Mouse (Mus musculus): ENCODE data around the gene Marf1. TPM values are rescaled to one million over a fixed set of nuclear protein-coding genes. Genes with fewer than 3 reads are reported as not detected.

Gene Marf1
- polyA plus RNA-seq, 1 experiment from 2014 or later = 21.4 TPM

DNA sequence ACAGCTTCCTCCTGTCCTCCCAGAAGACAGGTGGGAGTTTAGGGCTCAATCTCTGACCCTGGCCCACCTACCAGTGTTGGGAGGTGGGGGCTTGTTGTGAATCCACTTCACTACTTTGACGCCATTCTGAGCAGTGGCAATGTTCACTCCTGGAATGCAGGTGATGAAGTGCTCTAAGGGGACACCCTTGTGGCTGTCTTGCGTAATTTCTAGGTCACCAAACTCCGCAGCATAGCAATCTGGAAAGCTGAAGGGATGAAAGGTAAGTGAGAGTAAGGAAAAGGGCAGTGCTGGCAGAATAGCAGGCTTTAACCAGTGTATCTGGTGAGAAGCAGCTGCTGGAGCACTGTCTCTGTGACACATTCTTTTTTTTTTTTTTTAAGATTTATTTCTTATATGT lies 31.8 kb downstream of the Marf1 start:
- no peaks in the 10 kb centered on the region for H3K4me1 ChIP-seq (ENCODE audit: control insufficient read depth, insufficient read depth, low read length)
- DNase-seq (ENCODE audit: low spot score) (no peak), ATAC-seq (ENCODE audit: insufficient number of reproducible peaks, low FRiP score, low TSS enrichment, low read depth) (no peak)
- H3K4me3 ChIP-seq (ENCODE audit: low read depth, low read length) = no peak overlapping the region
- no peak overlapping the region for H3K27ac ChIP-seq (replicated peaks; ENCODE audit: low read depth, low read length)
- peaks cover 18% of the 10 kb centered on the region; the same call in 1 of the 2 replicates for H3K36me3 ChIP-seq (ENCODE audit: control insufficient read depth, insufficient read depth, low read length)
- 92% methylated on average over 3 of the region's 3 CpGs for WGBS
- H3K4me2 ChIP-seq (ENCODE audit: low read depth, severe bottlenecking) = no peak overlapping the region
- no peak overlapping the region for H3K9ac ChIP-seq (ENCODE audit: low read length)
- H3K9me3 ChIP-seq (ENCODE audit: control insufficient read depth, low read length) = no peaks in the 10 kb centered on the region
- H3K27me3 ChIP-seq (ENCODE audit: control insufficient read depth, insufficient read depth, low read length) = no peaks in the 10 kb centered on the region

DNA sequence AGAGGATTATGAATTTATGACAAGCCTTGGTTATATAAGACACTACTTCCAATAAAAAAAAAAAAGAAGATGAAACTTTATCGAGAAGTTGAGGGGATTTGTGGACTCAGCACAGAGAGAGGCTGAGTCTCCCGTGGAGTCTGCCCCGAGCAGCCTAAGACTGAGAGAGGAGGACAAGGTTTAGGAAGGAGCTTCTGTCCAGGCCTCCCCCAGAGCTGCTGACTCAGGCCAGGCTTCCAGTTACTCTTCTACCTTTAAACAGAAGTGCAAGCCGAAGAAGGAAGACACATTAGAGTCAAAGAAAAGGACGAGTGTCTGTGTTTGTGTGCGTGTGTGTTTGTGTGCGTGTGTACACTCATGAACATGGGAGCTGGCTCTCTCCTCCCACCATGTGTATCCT lies 32.4 kb downstream of the Marf1 start:
- Histone ChIP-seq H3K9me3 (ENCODE audit: control insufficient read depth, low read length) (no peaks in the 10 kb centered on the region), H3K4me2 (ENCODE audit: low read depth, severe bottlenecking) (no peak overlapping the region), H3K27me3 (ENCODE audit: control insufficient read depth, insufficient read depth, low read length) (no peaks in the 10 kb centered on the region), H3K4me1 (ENCODE audit: control insufficient read depth, insufficient read depth, low read length) (no peaks in the 10 kb centered on the region), H3K9ac (ENCODE audit: low read length) (no peak overlapping the region), H3K27ac (replicated peaks; ENCODE audit: low read depth, low read length) (no peak overlapping the region), H3K4me3 (ENCODE audit: low read depth, low read length) (no peak overlapping the region), H3K36me3 (ENCODE audit: control insufficient read depth, insufficient read depth, low read length) (peaks cover 17% of the 10 kb centered on the region; the same call in 1 of the 2 replicates)
- 88% methylated on average over 7 of the region's 7 CpGs for WGBS
- ATAC-seq (ENCODE audit: insufficient number of reproducible peaks, low FRiP score, low TSS enrichment, low read depth) = no peak
- DNase-seq (ENCODE audit: low spot score) = no peak

DNA sequence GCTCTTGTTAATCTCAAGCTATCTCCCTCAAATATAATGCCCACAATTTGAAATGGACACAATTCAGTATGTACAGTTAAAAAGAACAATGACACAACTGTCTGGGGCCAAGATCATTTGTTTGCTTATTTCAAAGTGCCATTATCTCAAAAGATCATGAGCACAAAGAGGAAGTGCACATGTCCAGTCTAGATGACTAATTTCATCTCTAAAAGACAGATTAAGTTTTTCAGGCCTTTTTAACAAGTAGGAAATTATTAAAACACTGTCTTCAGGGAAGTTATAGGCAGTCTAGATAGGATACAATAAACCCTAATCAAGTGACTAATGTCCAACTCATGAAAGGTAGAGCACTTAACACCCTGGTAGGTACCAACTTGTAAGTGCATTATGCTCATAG lies 34.2 kb downstream of the Marf1 start:
- Histone ChIP-seq H3K9ac (ENCODE audit: low read length) (no peak overlapping the region), H3K27ac (replicated peaks; ENCODE audit: low read depth, low read length) (no peak overlapping the region), H3K4me3 (ENCODE audit: low read depth, low read length) (no peak overlapping the region), H3K4me2 (ENCODE audit: low read depth, severe bottlenecking) (no peak overlapping the region), H3K27me3 (ENCODE audit: control insufficient read depth, insufficient read depth, low read length) (no peaks in the 10 kb centered on the region), H3K9me3 (ENCODE audit: control insufficient read depth, low read length) (no peaks in the 10 kb centered on the region), H3K4me1 (ENCODE audit: control insufficient read depth, insufficient read depth, low read length) (no peaks in the 10 kb centered on the region), H3K36me3 (ENCODE audit: control insufficient read depth, insufficient read depth, low read length) (peaks cover 16% of the 10 kb centered on the region; the same call in 1 of the 2 replicates)
- DNase-seq (ENCODE audit: low spot score) (no peak), ATAC-seq (ENCODE audit: insufficient number of reproducible peaks, low FRiP score, low TSS enrichment, low read depth) (no peak)

DNA sequence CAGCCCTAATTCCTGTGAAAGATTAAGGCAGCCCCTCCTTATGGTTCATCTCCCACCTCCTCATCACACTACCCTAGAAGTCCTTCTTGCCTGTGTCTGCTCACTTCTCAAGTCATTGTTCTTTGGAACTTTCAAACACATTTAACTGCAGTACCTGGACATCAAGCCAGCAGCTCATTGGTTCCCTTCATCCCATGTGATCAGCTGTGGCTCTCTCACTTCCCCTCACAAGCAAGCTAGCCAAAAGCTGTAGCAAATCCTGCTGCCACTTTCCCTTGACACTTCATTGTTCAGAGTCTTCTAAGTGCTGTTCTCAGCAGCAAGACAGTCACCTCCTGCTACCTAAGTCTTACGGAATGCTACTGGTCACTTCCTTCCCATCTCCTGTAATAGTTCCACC lies 37.9 kb downstream of the Marf1 start:
- H3K4me3 ChIP-seq (ENCODE audit: low read depth, low read length) = no peak overlapping the region
- H3K36me3 ChIP-seq (ENCODE audit: control insufficient read depth, insufficient read depth, low read length) = peaks cover 25% of the 10 kb centered on the region; the same call in 1 of the 2 replicates
- no peaks in the 10 kb centered on the region for H3K27me3 ChIP-seq (ENCODE audit: control insufficient read depth, insufficient read depth, low read length)
- DNase-seq (ENCODE audit: low spot score) = no peak
- no peak overlapping the region for H3K9ac ChIP-seq (ENCODE audit: low read length)
- 94% methylated on average over 1 of the region's 1 CpGs for WGBS
- no peaks in the 10 kb centered on the region for H3K9me3 ChIP-seq (ENCODE audit: control insufficient read depth, low read length)
- no peaks in the 10 kb centered on the region for H3K4me1 ChIP-seq (ENCODE audit: control insufficient read depth, insufficient read depth, low read length)
- ATAC-seq (ENCODE audit: insufficient number of reproducible peaks, low FRiP score, low TSS enrichment, low read depth) = no peak
- no peak overlapping the region for H3K27ac ChIP-seq (replicated peaks; ENCODE audit: low read depth, low read length)
- H3K4me2 ChIP-seq (ENCODE audit: low read depth, severe bottlenecking) = no peak overlapping the region

DNA sequence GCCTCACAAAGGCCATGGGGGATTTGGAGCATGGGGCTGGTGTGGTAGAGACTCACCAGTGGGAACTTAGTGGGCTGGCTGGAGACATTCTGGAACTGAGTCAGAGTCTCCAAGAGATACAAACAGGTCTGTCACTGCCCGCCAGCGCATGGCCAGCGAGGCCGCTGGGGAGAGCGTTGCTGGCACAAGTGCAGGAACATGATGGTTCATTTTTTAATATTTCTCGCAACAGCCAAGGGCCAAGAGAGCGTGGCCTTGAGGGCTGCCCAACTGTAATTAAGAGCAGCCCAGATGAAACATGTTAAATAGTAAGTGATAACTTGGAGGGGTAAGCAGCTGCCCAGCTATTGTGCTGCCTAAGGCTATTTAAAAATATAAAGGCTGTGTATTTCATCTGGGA lies 38.4 kb downstream of the Marf1 start:
- DNase-seq (ENCODE audit: low spot score) = no peak
- Histone ChIP-seq H3K9ac (ENCODE audit: low read length) (no peak overlapping the region), H3K9me3 (ENCODE audit: control insufficient read depth, low read length) (no peaks in the 10 kb centered on the region), H3K27ac (replicated peaks; ENCODE audit: low read depth, low read length) (no peak overlapping the region), H3K4me1 (ENCODE audit: control insufficient read depth, insufficient read depth, low read length) (no peaks in the 10 kb centered on the region), H3K4me3 (ENCODE audit: low read depth, low read length) (no peak overlapping the region), H3K27me3 (ENCODE audit: control insufficient read depth, insufficient read depth, low read length) (no peaks in the 10 kb centered on the region), H3K4me2 (ENCODE audit: low read depth, severe bottlenecking) (no peak overlapping the region), H3K36me3 (ENCODE audit: control insufficient read depth, insufficient read depth, low read length) (peaks cover 28% of the 10 kb centered on the region; the same call in 1 of the 2 replicates)
- no peak for ATAC-seq (ENCODE audit: insufficient number of reproducible peaks, low FRiP score, low TSS enrichment, low read depth)
- WGBS = 95% methylated on average over 7 of the region's 7 CpGs

DNA sequence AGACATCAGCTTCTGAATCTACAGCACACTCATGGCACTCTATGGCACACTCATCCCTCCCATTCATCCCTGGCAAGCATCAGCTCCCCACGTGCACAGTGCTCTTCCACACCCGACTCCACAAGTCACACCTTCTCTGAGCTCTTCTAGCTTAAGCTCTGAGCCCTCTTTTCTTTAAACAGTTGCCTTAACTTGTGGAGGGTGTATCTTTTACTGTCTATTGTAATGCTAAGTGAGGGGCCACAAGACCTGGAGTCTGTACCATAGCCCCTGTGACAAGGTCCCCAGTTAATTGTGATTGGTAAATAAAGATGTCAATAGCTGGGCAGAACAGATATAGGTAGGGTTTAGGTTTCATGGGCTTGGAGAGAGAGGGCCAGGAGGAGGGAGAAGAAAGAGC lies 39.2 kb downstream of the Marf1 start:
- 85% methylated on average over 2 of the region's 2 CpGs for WGBS
- Histone ChIP-seq H3K4me1 (ENCODE audit: control insufficient read depth, insufficient read depth, low read length) (no peaks in the 10 kb centered on the region), H3K36me3 (ENCODE audit: control insufficient read depth, insufficient read depth, low read length) (peaks cover 28% of the 10 kb centered on the region; the same call in 1 of the 2 replicates), H3K27me3 (ENCODE audit: control insufficient read depth, insufficient read depth, low read length) (no peaks in the 10 kb centered on the region), H3K9ac (ENCODE audit: low read length) (no peak overlapping the region), H3K9me3 (ENCODE audit: control insufficient read depth, low read length) (no peaks in the 10 kb centered on the region), H3K4me2 (ENCODE audit: low read depth, severe bottlenecking) (no peak overlapping the region), H3K4me3 (ENCODE audit: low read depth, low read length) (no peak overlapping the region), H3K27ac (replicated peaks; ENCODE audit: low read depth, low read length) (no peak overlapping the region)
- DNase-seq (ENCODE audit: low spot score) (no peak), ATAC-seq (ENCODE audit: insufficient number of reproducible peaks, low FRiP score, low TSS enrichment, low read depth) (no peak)

DNA sequence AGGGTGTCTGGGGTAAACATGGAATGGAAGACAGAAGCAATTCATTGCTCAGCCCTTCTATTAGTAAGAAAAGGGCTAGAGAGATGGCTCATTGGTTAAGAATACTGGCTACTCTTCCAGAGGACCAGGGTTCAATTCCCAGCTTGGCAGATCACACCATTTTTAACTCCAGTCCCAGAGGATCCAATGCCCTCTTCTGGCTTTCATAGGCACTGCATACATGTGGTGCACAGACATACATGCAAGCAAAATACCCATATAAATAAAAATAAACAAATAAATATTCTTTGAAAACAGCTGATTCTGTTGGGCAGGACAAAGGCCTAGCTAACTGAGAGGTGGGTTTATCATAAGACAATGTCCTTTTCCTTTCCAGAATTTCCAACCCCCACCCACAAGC lies 40.6 kb downstream of the Marf1 start:
- Histone ChIP-seq H3K4me2 (ENCODE audit: low read depth, severe bottlenecking) (no peak overlapping the region), H3K9ac (ENCODE audit: low read length) (no peak overlapping the region), H3K27ac (replicated peaks; ENCODE audit: low read depth, low read length) (no peak overlapping the region), H3K4me1 (ENCODE audit: control insufficient read depth, insufficient read depth, low read length) (no peaks in the 10 kb centered on the region), H3K4me3 (ENCODE audit: low read depth, low read length) (no peak overlapping the region), H3K27me3 (ENCODE audit: control insufficient read depth, insufficient read depth, low read length) (no peaks in the 10 kb centered on the region), H3K36me3 (ENCODE audit: control insufficient read depth, insufficient read depth, low read length) (peaks cover 25% of the 10 kb centered on the region; the same call in 1 of the 2 replicates), H3K9me3 (ENCODE audit: control insufficient read depth, low read length) (no peaks in the 10 kb centered on the region)
- DNase-seq (ENCODE audit: low spot score) (no peak), ATAC-seq (ENCODE audit: insufficient number of reproducible peaks, low FRiP score, low TSS enrichment, low read depth) (no peak)

DNA sequence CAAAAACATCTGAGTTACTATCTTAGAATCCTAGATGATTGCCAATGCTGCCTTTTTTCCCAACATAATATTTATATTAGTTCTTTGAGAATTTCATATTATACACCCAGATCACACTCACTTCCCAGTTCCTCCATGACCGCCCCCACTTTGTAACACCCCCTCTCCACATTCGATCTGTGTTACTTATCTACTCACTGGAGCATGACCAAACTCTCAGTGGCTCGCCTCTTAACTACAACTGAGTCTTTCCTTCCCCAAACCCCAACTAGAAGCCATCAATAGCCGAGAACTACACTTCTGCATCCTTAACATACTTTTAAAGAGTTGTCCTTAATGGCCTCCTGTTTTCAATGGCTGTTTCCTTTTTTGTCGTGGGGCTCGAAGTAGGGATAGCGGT lies 41.6 kb downstream of the Marf1 start:
- H3K27me3 ChIP-seq (ENCODE audit: control insufficient read depth, insufficient read depth, low read length) = no peaks in the 10 kb centered on the region

DNA sequence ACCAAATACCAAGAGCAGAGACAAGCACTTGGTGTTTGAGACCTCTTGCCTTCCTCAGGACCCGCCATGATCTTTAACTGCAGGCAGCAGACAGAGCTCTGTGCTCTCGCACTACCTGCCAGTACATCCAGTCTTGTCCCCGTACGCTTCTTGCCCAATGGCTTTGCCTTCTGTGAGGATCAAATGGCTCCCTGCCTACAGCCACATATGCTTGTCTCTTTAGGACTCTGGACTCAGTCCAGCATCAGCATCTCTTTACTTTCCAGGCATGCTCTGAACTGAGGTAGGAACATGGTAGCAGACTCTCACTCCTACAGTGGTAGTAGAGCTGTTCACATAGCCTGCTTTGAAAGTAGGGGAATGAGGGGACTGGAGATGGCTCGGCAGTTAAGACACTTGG lies 42.2 kb downstream of the Marf1 start:
- Histone ChIP-seq H3K27ac (replicated peaks; ENCODE audit: low read depth, low read length) (no peak overlapping the region), H3K4me3 (ENCODE audit: low read depth, low read length) (no peak overlapping the region), H3K9ac (ENCODE audit: low read length) (no peak overlapping the region), H3K4me2 (ENCODE audit: low read depth, severe bottlenecking) (no peak overlapping the region), H3K4me1 (ENCODE audit: control insufficient read depth, insufficient read depth, low read length) (no peaks in the 10 kb centered on the region), H3K36me3 (ENCODE audit: control insufficient read depth, insufficient read depth, low read length) (peaks cover 25% of the 10 kb centered on the region; the same call in 1 of the 2 replicates), H3K9me3 (ENCODE audit: control insufficient read depth, low read length) (no peaks in the 10 kb centered on the region), H3K27me3 (ENCODE audit: control insufficient read depth, insufficient read depth, low read length) (no peaks in the 10 kb centered on the region)
- whole genome bisulfite sequencing = 93% methylated on average over 5 of the region's 5 CpGs
- DNase-seq (ENCODE audit: low spot score) (no peak), ATAC-seq (ENCODE audit: insufficient number of reproducible peaks, low FRiP score, low TSS enrichment, low read depth) (no peak)

More for the DNA sequence above, 41.6 kb downstream of the Marf1 start:
- no peaks in the 10 kb centered on the region for H3K9me3 ChIP-seq (ENCODE audit: control insufficient read depth, low read length)
- no peak overlapping the region for H3K27ac ChIP-seq (replicated peaks; ENCODE audit: low read depth, low read length)
- H3K36me3 ChIP-seq (ENCODE audit: control insufficient read depth, insufficient read depth, low read length) = peaks cover 25% of the 10 kb centered on the region; the same call in 1 of the 2 replicates
- no peak overlapping the region for H3K4me2 ChIP-seq (ENCODE audit: low read depth, severe bottlenecking)
- H3K4me3 ChIP-seq (ENCODE audit: low read depth, low read length) = no peak overlapping the region
- H3K9ac ChIP-seq (ENCODE audit: low read length) = no peak overlapping the region
- 95% methylated on average over 7 of the region's 7 CpGs for WGBS
- H3K4me1 ChIP-seq (ENCODE audit: control insufficient read depth, insufficient read depth, low read length) = no peaks in the 10 kb centered on the region
- DNase-seq (ENCODE audit: low spot score) = no peak
- ATAC-seq (ENCODE audit: insufficient number of reproducible peaks, low FRiP score, low TSS enrichment, low read depth) = no peak
